Mouse (Mus musculus) liver, embryonic 15.5 days (tissue): ENCODE measurements around the gene Dpyd. TPM values are rescaled to one million over a fixed set of nuclear protein-coding genes. Genes with fewer than 3 reads are reported as not detected.

Source experiments
- ATAC-seq: fragments of 200-750 bp; cut with Nextera tagmentation; 2 replicates; pipeline ENCODE4 v1.8.0; 2017; ENCODE audit warnings: moderate number of reproducible peaks, mild to moderate bottlenecking, moderate library complexity; ENCODE audit not compliant: insufficient read depth
- H3K27ac ChIP-seq: fragments of 300-500 bp; sonication (generic); replicated peaks from 2 replicates; pipeline ENCODE4 v1.5.1; 2015; ENCODE audit warnings: mild to moderate bottlenecking, inconsistent platforms
- H3K27me3 ChIP-seq: fragments of 300-500 bp; sonication (generic); 2 replicates; pipeline ENCODE4 v1.6.1; 2015; ENCODE audit warnings: mild to moderate bottlenecking, inconsistent platforms
- H3K36me3 ChIP-seq: fragments of 300-500 bp; sonication (generic); replicated peaks from 2 replicates; pipeline ENCODE4 v1.6.1; 2015; ENCODE audit warnings: moderate library complexity, mild to moderate bottlenecking, inconsistent platforms
- H3K4me1 ChIP-seq: fragments of 300-500 bp; sonication (generic); replicated peaks from 2 replicates; pipeline ENCODE4 v1.6.1; 2015; ENCODE audit warnings: inconsistent platforms
- H3K4me2 ChIP-seq: fragments of 300-500 bp; sonication (generic); 2 replicates; pipeline ENCODE4 v1.6.1; 2015; ENCODE audit warnings: moderate library complexity, mild to moderate bottlenecking, inconsistent platforms
- H3K4me3 ChIP-seq: fragments of 300-500 bp; sonication (generic); replicated peaks from 2 replicates; pipeline ENCODE4 v1.5.1; 2015; ENCODE audit warnings: mild to moderate bottlenecking, inconsistent platforms
- H3K9ac ChIP-seq: fragments of 300-500 bp; sonication (generic); 2 replicates; pipeline ENCODE4 v1.6.1; 2015; ENCODE audit warnings: moderate library complexity, mild to moderate bottlenecking, inconsistent platforms
- H3K9me3 ChIP-seq: fragments of 300-500 bp; sonication (generic); replicated peaks from 2 replicates; pipeline ENCODE4 v1.6.1; 2016; ENCODE audit warnings: inconsistent platforms
- WGBS: fragments of 180-500 bp; shearing (Covaris S2); methylation state at CpG from one replicate; pipeline ENCODE4 v1.1.7; 2015; ENCODE audit warnings: mixed read lengths; ENCODE audit not compliant: insufficient replicate concordance; 5-methylcytosine and 5-hydroxymethylcytosine counted together
- polyA plus RNA-seq: library from polyadenylated mRNA; unstranded; fragments of >200 nt; fragmentation: Nextera tagmentation; extraction: Ambion mirVana; gene quantifications from 2 replicates; pipeline ENCODE4 v1.2.1, GENCODE M21; 2015

Dpyd gene
- polyA plus RNA-seq, result 6.3 and 6.9 TPM in 2 replicates

DNA sequence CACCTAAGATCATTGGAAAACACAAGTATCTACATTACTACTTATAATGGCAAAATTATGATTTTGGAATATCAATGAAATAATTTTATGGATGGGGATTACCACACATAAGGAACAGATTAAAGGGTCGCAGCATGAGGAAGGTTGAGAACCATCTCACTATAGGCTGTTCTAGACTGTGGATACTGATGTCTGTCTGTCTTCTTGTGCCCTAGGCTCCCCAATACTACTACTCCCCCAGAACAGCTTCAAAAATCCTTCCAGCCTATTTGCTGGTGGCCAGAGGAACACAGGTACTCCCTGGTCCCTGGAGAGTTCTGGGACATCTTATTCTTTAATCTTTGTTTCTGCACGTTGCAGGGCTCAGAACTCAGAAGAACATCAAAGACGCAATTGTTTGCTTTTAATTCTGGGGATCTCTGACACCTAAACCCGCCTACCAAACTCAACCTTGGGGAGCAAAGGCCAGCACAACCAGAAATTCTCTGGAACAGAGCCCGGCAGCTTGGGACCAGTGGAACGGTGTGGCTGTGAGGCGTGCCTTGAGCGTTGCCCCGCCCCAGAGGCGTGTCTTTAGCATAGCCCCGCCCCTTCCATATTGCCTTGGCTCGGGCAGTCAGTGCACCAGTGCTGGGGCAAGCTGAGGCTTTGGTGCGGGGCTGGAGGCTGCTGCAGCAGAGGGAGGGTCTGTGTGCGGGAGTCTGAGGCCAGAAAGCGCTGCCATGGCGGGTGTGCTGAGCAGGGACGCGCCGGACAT, at the start of gene Dpyd:
TSS of gene Dpyd (plus strand) at position 576 of the 757 bp plus-strand sequence.
- Histone ChIP-seq H3K4me1 (no peaks in the 10 kb centered on the region), H3K27me3 (no peaks in the 10 kb centered on the region), H3K9me3 (no peaks in the 10 kb centered on the region), H3K27ac (0 out of 2 replicates have a peak within 1 kb of the TSS, but pooled peaks have one; percentile 45), H3K9ac (peak within 1 kb of the TSS; percentile 35; the same call in 1 of the 2 replicates), H3K4me3 (peak within 1 kb of the TSS; percentile 56), H3K4me2 (peak within 1 kb of the TSS; percentile 47), H3K36me3 (no peaks in the 10 kb centered on the region)
- WGBS, result 3% methylated on average over 19 of the region's 19 CpGs
- ATAC-seq, result peak; percentile 91

DNA sequence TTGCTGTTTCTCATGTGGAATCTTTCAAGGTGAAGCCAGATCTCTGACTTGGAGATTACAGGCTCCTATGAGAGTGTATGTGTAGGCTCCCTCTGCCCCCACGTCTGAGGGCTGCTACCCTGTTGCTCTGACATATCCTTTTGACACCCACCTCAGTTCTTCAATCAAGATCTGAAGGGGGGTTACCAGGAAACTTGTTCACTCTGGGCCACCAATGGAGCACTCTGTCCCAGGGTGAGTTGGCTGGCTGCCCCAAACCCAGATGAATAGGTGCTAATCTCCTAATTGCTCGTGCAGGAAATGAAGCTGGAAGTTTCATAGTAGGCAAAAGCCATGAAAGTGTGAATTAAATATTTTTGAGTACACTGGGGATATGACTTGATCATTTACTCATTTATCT, 24.3 kb upstream of the Dpyd start:
- WGBS, result 41% methylated on average over 2 of the region's 2 CpGs
- Histone ChIP-seq H3K9me3 (no peaks in the 10 kb centered on the region), H3K27me3 (no peaks in the 10 kb centered on the region), H3K9ac (no peak overlapping the region), H3K4me3 (no peak overlapping the region), H3K27ac (no peak overlapping the region), H3K4me2 (no peak overlapping the region), H3K4me1 (no peaks in the 10 kb centered on the region), H3K36me3 (no peaks in the 10 kb centered on the region)
- ATAC-seq, result no peak

DNA sequence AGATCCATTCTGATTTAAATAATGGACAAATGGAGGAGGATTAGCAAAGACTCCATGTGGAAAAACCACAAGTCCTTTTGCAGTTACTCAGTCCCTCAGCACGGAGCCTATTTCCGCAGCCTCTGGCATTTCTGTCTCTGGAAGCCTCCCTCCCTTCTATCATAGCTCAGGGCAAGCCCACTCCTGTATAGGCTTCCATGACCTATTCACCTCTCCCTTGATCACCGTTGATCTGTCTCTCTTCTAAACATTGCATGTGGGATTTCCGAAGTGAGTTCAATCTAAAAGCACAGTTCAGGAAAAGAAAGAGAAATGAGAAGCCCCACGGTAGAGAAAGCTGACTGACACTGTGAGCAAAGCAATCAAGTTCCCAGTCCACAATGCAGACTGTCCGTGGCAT, 20.2 kb upstream of the Dpyd start:
- WGBS, result 44% methylated on average over 6 of the region's 6 CpGs
- no peak for ATAC-seq

DNA sequence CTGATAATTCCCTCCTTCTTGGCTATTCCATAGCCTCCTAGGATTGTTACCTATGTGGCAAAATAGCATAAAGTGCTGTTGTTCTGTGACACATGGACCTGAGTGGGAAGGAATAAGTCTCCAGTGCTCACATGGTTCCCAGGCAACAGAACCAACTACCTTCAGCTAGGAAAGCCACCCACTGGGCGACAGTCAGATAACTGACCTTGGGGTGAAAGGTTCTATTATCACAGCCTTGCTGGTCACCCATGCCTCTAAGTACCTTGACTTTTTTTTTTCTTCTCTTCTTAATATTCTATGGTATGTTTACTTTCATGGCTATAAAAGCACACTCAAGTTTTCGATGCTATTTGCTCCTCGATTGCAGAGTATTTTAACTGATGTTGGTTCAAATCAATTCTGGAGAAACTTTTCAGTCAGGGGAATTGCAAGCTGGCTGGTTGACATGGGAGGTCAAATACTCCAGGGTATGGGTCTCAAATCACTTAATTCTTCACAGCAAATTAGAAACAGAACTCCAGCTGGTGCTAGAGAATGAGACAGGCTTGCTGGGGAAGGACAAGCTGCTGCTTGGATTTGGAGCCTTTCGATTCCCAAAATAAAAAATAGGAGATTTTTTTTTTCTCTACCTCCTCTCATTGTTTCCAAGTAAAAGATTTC, 14.2 kb upstream of the Dpyd start:
- WGBS, result 49% methylated on average over 4 of the region's 4 CpGs
- Histone ChIP-seq H3K27ac (no peak overlapping the region), H3K4me2 (no peak overlapping the region), H3K9ac (no peak overlapping the region), H3K36me3 (no peaks in the 10 kb centered on the region), H3K4me1 (no peaks in the 10 kb centered on the region), H3K4me3 (no peak overlapping the region), H3K9me3 (no peaks in the 10 kb centered on the region), H3K27me3 (no peaks in the 10 kb centered on the region)
- ATAC-seq, result no peak

More for the DNA sequence above, 20.2 kb upstream of the Dpyd start:
- Histone ChIP-seq H3K4me3 (no peak overlapping the region), H3K4me2 (no peak overlapping the region), H3K27me3 (no peaks in the 10 kb centered on the region), H3K9me3 (no peaks in the 10 kb centered on the region), H3K4me1 (no peaks in the 10 kb centered on the region), H3K27ac (no peak overlapping the region), H3K36me3 (no peaks in the 10 kb centered on the region), H3K9ac (no peak overlapping the region)

DNA sequence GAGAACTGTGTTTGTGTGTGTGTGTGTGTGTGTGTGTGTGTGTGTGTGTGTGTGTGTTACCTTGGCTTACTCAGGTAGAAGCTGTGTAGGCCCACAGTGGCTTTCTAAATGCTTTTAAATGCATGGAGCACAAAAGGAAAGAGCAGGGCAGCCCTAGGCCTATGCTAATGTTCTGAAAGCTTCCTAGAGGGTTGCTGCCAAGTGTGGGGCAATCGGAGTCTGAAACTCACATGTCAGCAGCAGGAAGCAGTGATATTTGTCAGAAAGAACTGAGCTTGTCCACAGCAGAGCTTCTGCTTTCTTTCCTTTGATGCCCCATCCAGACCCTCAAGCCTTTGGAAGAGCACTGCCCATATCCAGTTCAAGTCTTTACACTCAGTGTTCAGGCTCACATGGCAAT, 4.3 kb upstream of the Dpyd start:
- H3K27me3 ChIP-seq, result no peaks in the 10 kb centered on the region
- no peaks in the 10 kb centered on the region for H3K9me3 ChIP-seq
- no peak for ATAC-seq
- 33% methylated on average over 1 of the region's 1 CpGs for WGBS
- no peak overlapping the region for H3K4me2 ChIP-seq
- H3K27ac ChIP-seq, result no peak overlapping the region
- H3K4me3 ChIP-seq, result no peak overlapping the region
- H3K36me3 ChIP-seq, result no peaks in the 10 kb centered on the region
- H3K9ac ChIP-seq, result no peak overlapping the region
- H3K4me1 ChIP-seq, result no peaks in the 10 kb centered on the region

DNA sequence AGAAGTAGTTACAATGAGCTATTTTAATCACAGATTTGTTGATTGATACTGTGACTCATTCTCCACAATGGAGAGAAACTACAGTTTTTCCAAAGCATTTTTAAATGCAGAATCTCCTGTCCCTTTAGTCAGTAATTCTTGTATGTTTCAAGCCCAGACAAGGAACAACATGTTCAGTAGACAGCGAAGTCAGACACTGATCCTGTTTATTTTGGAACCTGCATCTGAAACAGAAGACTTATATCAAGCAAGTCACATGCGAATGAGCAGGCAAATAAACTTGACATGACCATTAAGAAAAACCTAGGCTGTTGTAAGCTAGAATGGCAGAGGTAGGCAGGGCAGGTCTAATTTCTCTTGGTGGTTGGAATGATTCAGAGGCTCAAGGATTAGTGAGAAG, 2.0 kb upstream of the Dpyd start:
- Histone ChIP-seq H3K9me3 (no peaks in the 10 kb centered on the region), H3K4me3 (no peak overlapping the region), H3K27ac (no peak overlapping the region), H3K9ac (no peak overlapping the region), H3K4me1 (no peaks in the 10 kb centered on the region), H3K27me3 (no peaks in the 10 kb centered on the region), H3K36me3 (no peaks in the 10 kb centered on the region), H3K4me2 (no peak overlapping the region)
- ATAC-seq, result no peak
- 54% methylated on average over 2 of the region's 2 CpGs for WGBS

DNA sequence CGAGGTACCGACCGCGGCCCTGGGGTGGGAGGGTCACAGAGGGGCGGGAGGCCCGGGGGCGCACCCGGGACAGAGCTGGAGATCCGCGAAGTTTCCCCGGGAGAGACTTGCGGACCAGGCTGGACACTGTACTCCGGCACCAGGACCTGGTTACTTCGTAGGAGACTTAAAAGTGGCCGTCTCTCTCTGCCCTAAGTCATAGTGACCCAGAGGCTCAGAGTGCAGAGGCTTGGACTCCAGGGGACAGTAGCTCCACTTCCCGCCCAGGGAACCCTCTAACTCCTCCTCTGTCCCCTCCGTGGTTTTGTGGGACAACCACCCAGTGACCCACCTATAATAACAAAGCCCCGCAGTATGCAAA, 362 bp downstream of the Dpyd start:
- no peaks in the 10 kb centered on the region for H3K36me3 ChIP-seq
- ATAC-seq, result peak; percentile 62
- peak overlapping the region; percentile 56 for H3K4me3 ChIP-seq
- H3K4me2 ChIP-seq, result peak overlapping the region; percentile 47
- H3K27ac ChIP-seq, result 0 out of 2 replicates have a peak overlapping the region, but pooled peaks have one; percentile 45
- no peaks in the 10 kb centered on the region for H3K27me3 ChIP-seq
- H3K9me3 ChIP-seq, result no peaks in the 10 kb centered on the region
- under 1% methylated on average over 18 of the region's 18 CpGs for WGBS
- H3K4me1 ChIP-seq, result no peaks in the 10 kb centered on the region
- peak overlapping the region; percentile 35; the same call in 1 of the 2 replicates for H3K9ac ChIP-seq

- ATAC-seq, result peak; percentile 60
- Histone ChIP-seq H3K9me3 (no peaks in the 10 kb centered on the region), H3K27ac (0 out of 2 replicates have a peak overlapping the region, but pooled peaks have one; percentile 19), H3K4me3 (no peak overlapping the region), H3K4me1 (no peaks in the 10 kb centered on the region), H3K36me3 (no peaks in the 10 kb centered on the region), H3K27me3 (no peaks in the 10 kb centered on the region), H3K9ac (no peak overlapping the region), H3K4me2 (peak overlapping the region; percentile 18; the same call in 1 of the 2 replicates)
- WGBS, result 48% methylated on average over 5 of the region's 5 CpGs
Measured at GRCm38 (mm10) chr3:118566779-118567178, 4.8 kb downstream of the Dpyd start.

DNA sequence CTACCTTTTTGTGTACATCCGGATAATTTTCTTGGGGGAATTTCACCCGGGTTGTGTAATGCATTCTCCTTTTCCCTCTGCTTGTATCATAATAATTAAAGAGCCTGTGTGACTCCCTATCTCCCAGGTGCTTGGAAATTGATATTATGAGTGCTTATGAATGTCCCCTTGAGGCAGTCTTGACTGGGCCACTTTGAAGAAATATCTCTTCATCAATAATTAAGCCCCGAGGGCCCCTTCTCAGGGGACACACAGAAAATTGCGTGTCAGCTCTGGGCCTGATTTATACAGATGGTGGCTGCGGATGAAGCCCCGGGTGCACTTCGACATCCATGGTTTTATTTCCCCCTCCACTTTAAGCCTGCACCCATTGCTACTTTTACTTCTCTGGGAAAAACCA, 8.3 kb downstream of the Dpyd start:
- Histone ChIP-seq H3K4me3 (no peak overlapping the region), H3K4me1 (no peaks in the 10 kb centered on the region), H3K9ac (no peak overlapping the region), H3K9me3 (no peaks in the 10 kb centered on the region), H3K4me2 (no peak overlapping the region), H3K27ac (no peak overlapping the region), H3K27me3 (no peaks in the 10 kb centered on the region), H3K36me3 (no peaks in the 10 kb centered on the region)
- WGBS, result 70% methylated on average over 7 of the region's 7 CpGs
- no peak for ATAC-seq

DNA sequence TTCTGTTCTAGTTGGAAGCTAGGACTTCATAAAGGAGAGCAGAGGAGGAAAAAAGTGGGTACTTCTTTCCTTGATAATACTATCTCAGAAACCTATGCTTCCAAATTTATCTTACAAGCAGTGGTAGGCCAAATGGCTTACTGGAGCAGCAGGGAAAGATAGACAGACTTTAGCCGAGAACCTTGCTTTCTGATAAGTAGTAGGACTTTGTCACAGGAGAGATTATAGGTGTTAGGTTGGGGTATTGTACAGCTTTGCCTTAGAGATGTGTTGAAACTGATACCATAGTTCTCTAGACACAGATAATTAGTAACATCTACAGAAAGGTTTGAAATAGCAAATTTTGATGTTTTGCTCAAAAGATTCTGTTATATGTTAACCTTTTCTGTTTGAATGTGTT, 28.6 kb downstream of the Dpyd start:
- no peak for ATAC-seq
- H3K9ac ChIP-seq, result no peak overlapping the region
- no peaks in the 10 kb centered on the region for H3K36me3 ChIP-seq
- H3K4me3 ChIP-seq, result no peak overlapping the region
- H3K4me2 ChIP-seq, result no peak overlapping the region
- no peaks in the 10 kb centered on the region for H3K9me3 ChIP-seq
- WGBS, result 42% methylated on average over 1 of the region's 1 CpGs
- no peaks in the 10 kb centered on the region for H3K4me1 ChIP-seq
- no peak overlapping the region for H3K27ac ChIP-seq
- no peaks in the 10 kb centered on the region for H3K27me3 ChIP-seq

- H3K4me2 ChIP-seq, result no peak overlapping the region
- WGBS, result 73% methylated on average over 4 of the region's 4 CpGs
- no peak overlapping the region; the same call in 1 of the 2 replicates for H3K27ac ChIP-seq
Measured at GRCm38 (mm10) chr3:118594864-118595263, 32.9 kb downstream of the Dpyd start.

More at GRCm38 (mm10) chr3:118594864-118595263, 32.9 kb downstream of the Dpyd start:
- no peaks in the 10 kb centered on the region for H3K9me3 ChIP-seq
- no peak overlapping the region for H3K4me3 ChIP-seq
- no peaks in the 10 kb centered on the region for H3K36me3 ChIP-seq
- H3K27me3 ChIP-seq, result no peaks in the 10 kb centered on the region
- ATAC-seq, result peak; percentile 52
- H3K9ac ChIP-seq, result no peak overlapping the region
- no peaks in the 10 kb centered on the region for H3K4me1 ChIP-seq
